Mouse (Mus musculus): ENCODE results near the gene Clca4a.

DNA sequence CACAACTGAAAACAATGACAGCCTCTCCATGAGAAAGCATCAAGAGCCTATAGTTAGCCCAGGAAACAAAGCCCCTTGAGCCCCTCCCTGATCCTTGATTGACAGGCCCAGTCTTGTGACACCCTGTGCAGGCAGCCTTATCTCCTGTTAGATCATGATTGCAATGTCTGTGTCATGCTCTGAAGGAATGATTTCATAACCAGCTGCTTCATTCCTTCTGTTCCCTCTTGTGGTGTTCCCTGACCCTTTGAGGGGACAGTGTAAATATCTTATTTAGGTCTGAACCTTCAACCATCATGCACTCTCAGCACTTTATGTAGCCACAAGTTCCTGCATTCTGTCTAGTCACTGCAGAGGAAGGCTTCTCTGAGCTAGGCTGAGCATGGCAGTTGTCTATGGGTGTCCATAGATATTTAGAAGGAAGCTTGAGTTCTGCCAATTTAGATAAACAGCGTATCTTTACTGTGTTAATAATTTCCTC lies 41.8 kb downstream of the Clca4a start:
- no peak for TF ChIP-seq CTCF (IDR thresholded peaks at IDR 0.05; ENCODE audit: low read depth)
- no peak for TF ChIP-seq EP300 (IDR thresholded peaks at IDR 0.05; ENCODE audit: low read depth)
